Mouse (Mus musculus) erythroblast, adult 5-6 weeks (primary cell): ENCODE data around the gene Gadl1. TPM values are rescaled to one million over a fixed set of nuclear protein-coding genes. Genes with fewer than 3 reads are reported as not detected.

Experiments used
- ATAC-seq: replicated peaks from 2 replicates; pipeline ENCODE4 v1.8.0; 2016; ENCODE audit warnings: moderate number of reproducible peaks, mild to moderate bottlenecking, moderate TSS enrichment, inconsistent platforms; ENCODE audit not compliant: poor library complexity, low FRiP score, severe bottlenecking
- total RNA-seq, 2 experiments: library from RNA; stranded (forward) in 1 of 2; stranded (reverse) in 1 of 2; fragments of 150-400 nt in 1 of 2; fragments of 200-764, 138-1000 nt in 1 of 2; gene quantifications; 2 replicates each; pipeline versions ENCODE4 v1.2.3 to v1.2.4; 2015 to 2017; ENCODE audit warnings: low replicate concordance in 2 of 2

Gene Gadl1
- not detected in 2 replicates for total RNA-seq (2015; ENCODE audit: low replicate concordance)
- 0.98 TPM in 1 of 2 replicates, not detected in the other for total RNA-seq (2017; ENCODE audit: low replicate concordance)

DNA sequence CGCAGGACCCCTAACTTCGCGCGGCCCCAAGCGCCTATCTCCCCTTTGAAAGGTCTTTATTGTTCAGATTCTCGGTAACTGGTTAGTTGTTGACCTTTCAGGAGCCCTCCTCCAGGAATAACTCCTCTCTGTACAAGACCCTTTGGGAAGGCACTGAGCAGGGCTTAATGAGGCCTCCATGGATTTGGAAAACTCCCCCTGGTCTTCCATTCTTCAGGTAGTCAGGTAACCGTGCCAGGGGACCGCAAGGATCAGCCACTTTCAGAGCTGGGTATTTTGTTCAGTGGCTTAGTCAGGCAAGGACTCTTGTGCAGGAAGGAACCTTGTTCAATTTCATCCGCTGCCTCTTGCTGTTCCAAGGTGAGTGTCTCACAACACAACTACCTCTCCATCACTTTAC, at the start of gene Gadl1:
Gadl1 (plus strand) TSS at position 301 of the 400 bp plus-strand sequence.
- ATAC-seq = no peak

DNA sequence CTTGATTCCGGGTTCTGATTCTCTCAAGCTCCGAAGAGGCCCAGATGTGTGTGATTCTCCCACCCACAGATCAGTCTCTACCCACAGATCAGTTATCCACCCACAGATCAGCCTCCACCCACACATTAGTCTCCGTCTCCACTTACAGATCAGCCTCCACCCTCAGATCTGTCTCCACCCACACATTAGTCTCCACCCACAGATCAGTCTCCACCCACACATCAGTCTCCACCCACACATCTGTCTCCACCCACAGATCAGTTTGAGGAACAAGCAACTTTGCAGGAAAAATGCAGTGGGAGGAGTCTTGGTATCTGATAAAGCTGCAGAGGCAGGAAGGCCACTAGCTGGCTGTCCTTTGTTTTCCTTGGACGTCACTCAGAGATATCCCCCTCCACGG, 46.5 kb upstream of the Gadl1 start:
- no peak for ATAC-seq

DNA sequence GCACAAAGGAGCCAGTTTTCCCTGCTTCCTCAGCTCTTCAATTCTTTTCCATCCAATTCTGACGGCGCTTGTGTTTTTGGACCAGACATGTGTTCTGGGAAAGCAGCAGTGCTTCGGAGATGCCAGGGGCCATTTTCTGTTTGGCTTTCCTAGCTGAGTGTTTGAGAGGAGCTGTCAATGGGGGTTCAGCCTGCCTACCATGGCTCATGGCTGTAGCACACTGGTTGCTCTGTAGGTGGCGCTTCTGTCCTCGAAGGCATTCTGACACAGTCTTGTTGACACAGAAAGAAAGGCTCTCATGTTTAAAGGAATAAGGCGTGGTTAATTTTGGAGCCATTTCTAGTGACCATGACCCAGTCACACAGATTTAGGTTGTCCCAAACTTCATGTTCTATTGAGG, 45.9 kb upstream of the Gadl1 start:
- no peak for ATAC-seq

DNA sequence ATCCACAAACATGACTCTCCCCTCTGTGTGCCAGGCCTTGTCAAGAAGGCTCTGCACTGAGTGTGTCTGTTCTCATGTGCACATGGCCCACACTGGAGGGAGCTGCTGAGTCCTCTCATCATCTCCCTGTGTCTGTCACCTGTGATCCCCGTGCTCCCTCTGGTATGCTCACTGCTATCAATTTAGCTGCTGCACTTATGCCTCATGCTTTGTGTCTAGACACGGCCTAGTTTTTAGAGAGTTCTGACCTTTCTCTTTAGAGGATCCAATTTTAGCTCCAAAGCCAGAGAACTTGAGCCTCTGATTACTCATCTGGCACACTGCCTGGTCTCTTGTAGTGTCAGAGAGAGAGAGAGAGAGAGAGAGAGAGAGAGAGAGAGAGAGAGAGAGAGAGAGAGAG, 42.0 kb upstream of the Gadl1 start:
- no peak for ATAC-seq

DNA sequence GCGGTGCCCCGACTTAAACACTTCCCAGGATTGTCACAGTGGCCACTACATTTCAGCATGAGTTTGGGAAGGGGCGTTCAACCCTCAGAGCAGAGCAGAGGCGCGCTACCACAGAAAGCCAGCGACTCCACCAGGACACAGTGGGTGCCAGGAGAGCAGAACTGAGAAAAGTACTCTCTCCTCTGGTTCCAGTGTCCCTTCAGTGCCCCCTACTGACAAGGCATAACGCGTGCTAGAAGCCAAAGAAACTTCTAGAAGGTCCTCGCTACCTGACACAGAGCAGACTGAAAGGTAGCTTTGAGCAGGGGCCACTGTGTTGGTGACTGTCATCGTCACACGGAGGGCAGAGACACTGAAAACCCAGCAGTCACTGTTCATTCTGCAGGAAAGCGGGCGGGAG, 39.1 kb upstream of the Gadl1 start:
- ATAC-seq = no peak

DNA sequence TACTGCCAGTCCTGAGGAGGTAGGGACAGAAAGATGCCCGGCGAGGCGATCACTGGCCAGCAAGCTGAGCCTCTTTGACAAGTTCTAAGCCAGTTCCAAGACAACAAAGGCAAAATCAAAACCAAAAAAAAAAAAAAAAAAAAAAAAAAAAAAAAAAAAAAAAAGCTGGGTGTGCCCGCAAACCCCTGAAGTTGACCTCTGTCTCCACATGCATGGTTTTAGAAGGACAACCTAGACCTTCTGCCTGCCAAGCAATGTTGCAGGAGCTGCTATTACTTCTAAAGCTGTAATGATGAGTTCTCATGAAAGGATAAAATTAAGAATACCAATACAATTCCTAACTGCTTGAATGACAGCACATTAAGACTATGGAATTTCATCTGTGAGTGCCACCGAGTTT, 38.6 kb upstream of the Gadl1 start:
- no peak for ATAC-seq

DNA sequence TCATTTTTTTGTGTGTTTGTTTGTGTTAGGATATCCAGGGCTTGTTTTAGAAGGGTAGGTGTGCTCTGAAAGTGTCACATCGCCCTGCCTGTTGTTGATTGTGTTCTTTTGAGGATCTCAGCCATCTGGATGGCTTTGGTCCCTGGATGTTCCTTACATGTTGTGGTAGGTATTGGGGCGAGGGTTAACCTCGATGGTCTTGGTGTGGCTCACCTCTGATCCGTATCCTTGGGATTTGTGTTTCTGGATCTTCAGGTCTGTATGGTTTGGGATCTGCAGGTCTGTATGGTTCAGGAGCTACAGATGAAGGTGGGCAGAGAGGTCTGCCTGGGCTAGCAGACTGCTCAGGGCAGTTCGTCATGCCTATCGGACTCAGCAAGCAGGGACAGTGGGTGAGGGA, 28.8 kb upstream of the Gadl1 start:
- no peak for ATAC-seq

DNA sequence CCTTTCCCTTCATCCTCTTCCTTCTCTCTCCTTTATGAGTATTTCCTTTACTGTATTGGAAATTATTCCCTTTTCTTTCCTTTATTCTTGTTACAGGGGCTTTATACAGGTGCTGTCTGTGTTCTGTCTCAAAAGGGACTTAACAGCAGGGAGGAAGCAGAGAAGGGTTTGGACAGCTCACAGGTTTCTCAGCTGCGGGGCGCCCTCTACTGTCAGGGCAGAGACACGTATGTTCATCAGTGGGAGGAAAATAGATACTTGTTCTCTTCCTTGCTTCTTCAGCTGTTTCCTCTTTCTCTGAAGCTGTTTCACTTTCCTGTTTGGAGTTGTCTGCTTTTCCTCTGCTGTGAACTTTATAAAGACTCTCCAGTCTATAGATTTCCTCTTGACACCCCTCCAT, 28.1 kb upstream of the Gadl1 start:
- no peak for ATAC-seq

DNA sequence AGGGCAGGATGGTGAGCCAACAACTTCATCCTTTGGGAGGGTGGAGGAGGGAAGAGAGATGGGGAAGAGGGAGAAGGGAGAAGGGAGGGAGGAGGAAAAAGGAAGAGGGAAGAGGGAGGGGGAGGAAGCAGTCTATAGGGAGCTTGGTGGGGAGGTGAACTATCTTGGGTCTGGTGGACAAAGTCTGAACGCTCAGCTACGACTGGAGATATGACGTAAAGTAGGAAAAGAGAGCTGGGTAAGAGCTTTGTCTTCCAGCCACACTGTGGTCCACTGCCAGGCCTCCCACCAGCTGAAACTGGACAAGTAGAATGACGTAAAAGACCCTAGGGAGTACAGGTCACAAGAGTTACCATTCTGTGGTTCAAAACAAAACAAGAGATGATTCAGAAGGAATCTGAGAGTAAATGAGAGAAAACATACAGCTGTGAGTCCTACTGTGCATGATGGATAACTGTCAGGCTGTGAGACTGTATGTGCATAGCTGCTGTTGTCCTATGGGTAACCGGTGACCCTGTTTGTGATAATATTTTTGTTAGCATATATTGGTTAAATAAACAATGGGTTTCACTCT, 26.5 kb upstream of the Gadl1 start:
- ATAC-seq = no peak

DNA sequence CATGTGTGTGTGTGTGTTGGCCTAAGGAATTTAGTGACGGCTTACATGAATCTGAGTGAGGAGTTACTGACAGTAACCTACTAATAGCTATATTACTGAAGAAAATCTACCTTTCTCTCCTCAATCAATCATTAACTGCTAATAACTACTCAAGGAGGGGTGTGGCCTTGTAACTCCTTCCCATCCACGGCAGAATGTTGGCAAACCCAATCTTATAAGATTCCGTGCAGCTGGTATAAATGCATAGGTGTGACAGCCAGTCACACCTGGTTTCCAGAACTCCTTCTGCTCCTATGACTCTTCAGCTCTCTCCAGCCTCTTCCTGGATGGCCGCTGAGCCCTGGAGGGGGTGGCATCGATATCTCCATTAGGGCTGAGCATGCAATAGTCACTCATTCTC, 25.8 kb upstream of the Gadl1 start:
- no peak for ATAC-seq

DNA sequence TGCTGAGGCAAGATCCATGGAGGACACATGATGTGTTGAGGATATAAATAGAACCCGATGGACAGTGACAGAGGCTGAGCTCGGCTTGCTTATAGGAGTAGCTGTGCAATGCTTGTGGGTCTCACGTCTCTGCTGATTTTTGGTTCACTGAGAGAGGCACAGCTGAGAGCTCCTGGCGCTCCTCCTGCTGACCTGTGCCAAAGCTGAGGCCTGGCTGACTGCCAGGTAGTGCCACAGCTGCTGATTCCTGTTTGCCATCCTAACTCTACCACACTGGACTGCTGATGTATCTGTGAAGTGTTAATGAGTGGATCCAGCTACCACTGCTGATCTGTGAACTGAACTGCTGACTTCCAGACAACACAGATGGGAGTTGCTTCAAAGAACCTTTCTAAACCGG, 21.7 kb upstream of the Gadl1 start:
- ATAC-seq = no peak

DNA sequence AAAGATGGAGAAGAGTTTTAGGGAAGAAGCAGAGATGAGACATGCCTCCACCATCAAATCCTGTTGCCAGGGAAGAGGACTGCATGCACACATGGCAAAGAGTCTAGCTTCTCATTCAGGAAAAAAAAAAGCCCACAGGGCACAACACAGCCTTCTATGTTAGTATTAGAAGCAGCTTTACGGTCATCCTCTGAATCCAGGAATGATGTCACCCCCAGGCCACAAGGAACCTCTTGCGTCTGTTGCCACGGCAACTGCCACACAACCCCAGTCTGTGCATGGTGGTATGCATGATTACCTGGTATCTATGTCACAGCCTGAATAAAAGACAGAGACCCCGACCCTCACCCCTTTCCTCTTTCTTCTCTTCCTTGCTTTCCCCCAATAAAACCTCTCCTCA, 16.1 kb upstream of the Gadl1 start:
- no peak for ATAC-seq

DNA sequence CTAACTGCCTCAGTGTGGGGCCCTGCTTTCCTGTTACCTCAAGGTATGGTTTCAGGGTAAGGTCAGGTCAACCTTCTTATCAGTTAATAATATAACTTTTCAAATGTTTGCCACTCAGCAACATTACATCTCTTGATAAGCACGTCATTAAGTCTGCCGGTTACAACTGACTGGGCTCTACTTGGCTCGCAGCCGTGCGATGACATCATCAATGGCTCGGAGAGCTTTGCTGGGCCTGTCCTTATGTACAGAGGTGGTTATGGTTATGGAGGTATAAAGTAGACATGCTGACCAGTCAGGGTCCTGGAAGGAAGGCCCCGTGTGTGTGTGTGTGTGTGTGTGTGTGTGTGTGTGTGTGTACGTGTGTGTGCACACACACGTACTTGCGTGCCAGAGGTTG, 15.3 kb upstream of the Gadl1 start:
- ATAC-seq = no peak

DNA sequence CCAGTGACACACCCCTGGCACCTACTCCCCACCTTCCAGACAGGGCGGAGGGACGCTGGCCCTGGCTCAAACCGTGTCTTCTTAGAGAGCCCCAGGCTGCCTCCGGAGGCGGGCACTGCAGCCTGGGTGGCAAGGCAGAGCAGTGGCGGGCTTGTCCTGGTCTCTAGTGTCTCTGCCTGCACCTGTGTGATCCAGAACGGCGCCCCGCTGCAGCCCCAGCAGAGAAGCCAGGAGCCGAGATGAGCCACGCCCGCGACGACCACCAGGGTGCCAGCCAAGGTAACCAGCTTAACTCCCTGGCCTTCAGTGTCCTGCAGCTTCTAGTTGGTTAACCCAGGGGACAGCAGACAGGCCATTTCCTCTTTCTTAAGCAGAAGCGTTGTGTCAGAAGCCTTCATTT, 930 bp upstream of the Gadl1 start:
- ATAC-seq = no peak

DNA sequence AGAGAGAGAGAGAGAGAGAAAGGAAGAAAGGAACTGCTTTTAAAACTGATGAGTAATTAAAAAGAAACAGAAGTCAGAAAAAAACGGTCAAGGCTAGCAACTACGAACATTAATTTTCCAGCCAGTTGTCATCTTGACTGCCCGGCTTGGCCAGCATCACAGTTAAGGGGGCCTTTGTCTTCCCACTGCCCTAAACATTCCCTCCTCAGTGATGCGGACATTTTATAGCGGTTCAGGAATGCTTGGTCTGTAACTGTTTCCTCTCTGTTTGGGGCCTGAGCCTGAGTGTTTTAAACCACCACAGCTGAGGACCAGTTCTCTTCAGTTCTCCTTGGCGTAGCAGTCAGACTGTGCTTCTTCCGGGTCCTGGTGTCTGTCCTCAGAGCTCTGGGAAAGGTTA, 4.8 kb downstream of the Gadl1 start:
- no peak for ATAC-seq

DNA sequence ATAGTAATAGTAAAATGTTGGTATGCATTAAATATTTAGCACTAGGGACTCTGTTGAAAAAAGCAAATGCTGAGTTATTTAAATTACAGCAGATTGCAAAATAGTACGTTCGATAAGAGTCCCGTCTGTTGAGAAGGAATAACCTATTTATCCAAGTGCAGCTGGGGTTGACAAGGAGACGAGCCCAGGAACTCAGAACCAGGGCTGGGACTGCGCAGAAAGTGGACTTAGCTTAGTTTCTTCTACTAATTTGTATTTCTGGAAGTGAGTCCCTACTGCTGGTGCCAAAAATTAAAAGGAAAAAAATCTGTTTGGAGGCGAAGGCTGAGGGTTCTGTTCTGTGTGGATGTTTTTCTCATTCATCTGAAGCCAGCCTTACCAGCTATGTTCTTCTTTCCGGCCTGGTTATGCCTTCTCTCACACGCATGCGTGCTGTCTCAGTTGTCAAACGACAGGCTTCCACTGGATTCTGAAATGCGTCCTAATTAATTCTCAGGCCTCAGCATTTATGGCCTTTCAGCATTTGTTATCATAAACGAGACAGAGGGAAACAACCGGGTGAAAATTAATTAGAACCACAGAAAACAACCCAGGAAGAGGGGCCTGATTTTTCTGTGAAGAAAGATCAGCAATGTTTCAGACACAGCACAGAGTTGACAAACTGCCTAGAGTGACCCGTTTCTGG, 6.5 kb downstream of the Gadl1 start:
- ATAC-seq = no peak

DNA sequence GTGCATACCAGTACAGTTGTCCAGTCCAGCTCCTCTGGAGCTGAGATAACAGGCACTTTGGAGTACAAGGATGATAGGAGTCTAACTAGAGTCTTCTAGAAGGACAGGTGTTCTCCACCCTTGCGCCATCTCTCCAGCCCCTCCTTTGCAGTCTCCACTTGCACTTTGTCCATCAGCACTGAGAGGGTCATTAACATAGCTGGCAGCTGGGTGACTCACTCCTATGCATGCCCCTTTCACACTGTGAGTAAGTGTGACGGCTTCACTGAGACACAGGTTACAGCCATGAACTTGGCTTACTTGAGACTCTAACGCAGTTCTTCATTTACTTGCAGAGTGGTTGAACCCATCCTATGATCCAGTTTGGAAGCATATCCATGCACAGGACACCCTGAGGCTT, 10.5 kb downstream of the Gadl1 start:
- ATAC-seq = no peak

DNA sequence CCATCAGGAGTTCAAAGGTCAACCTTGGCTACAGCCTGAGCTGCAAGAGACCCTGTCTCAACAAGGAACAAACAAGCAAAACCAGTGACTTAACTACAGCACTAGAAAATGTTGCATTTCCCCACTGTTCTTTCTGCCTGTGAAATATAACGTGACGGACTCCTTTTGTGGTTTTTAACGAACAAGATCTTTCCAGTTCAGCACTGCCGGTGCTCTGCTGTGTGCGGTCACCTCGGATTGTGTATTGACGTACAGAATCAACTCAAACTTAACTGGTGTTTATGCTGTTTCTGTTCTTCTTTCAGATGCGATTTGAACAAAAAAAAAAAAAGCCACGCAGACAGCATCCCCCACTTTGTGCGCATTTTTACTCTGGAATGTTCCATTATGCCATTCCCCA, 13.4 kb downstream of the Gadl1 start:
- no peak for ATAC-seq

DNA sequence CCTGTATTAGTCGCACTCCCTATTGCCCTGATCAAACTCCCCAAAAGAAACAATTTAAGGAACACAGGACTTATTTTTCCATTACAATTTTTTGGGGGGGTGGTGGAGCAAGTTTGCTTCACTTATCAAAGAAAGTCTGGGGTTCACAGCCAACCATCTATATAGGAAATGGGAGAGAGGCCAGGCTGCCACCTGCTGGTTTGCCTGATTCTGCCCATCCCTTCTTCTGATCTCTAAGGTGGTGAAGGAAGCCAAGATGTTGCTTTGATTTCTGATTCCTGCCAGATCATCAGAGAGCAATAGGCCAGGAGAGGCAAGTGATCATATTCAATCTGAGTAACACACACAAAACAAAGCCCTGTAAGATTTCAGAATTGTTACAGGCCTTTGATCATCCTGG, 14.8 kb downstream of the Gadl1 start:
- ATAC-seq = no peak

DNA sequence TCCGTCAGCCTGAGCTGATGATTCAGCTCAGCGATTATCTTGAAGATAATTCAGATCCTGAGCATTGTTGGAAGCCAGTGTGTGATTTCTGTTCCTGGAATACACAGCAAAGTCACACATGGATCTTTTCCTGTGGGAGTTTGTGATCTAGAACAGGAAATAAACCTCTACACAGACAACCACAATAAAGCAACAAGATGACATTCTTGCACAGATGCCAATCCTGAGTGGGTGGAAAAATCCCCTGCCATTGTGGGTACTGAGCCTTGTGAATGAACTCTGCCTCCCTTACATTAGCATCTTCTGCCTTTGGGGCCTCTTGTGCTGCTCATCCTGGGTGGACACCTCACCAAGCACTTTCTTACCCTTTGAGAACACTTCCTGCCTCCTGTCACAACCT, 22.5 kb downstream of the Gadl1 start:
- no peak for ATAC-seq

DNA sequence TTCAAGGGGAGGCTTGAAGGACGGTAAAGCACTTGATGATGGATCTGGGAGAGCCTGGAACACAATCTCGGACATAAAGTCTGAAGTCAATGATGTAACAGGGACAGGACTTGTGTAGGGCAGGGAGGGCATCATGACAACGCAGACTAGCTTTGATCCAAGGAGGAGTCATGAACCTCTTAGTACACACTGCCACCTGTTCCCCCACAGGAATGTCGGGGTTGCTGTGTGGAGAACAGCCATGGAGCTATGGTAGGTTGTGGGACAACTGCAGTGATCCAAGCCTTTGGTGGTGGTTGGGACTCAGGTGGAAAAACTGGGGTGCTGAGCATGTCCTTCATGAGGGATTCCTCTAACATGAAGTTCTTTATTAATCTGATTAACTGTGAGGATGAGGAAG, 23.5 kb downstream of the Gadl1 start:
- no peak for ATAC-seq
